Mouse (Mus musculus): ENCODE data around the gene Stmn1.

DNA sequence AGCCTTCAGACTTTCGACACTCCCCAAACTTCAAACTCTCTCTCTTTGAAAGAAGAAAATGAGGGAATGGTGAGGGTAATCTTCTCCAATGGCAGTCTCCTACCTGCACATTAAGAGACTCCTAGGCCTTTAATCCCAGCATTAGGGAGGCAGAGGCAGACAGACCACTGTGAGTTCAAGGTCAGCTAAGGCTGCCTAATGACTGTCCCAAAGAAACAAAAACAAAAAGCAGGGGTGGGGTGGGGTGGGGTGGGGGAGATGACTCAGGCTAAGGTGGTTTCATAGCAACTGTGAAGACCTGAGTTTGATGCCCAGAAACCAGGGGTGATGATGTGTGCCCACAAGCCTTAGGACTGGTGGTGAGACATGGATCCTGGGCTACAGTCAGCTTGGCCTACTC is 22.6 kb upstream of the Stmn1 start:
- no peak for TF ChIP-seq CTCF (IDR thresholded peaks at IDR 0.05; ENCODE audit: extremely low read depth, insufficient read depth, low read length)
- no peak for TF ChIP-seq POLR2A (IDR thresholded peaks at IDR 0.05; ENCODE audit: extremely low read depth, insufficient read depth, low read length)

Measured in cortical plate, adult 2 months (tissue).